Mouse (Mus musculus): ENCODE results near the gene Arhgap1. TPM values are rescaled to one million over a fixed set of nuclear protein-coding genes. Genes with fewer than 3 reads are reported as not detected.
A peak's percentile ranks its signal among the peaks of the same experiment; 100 is the strongest.
"Not testable (repeated sequence)": the region's sequence is repeated elsewhere in the genome, so short reads cannot be mapped to it uniquely, and the experiment has no call there.

Arhgap1 gene
- 10 to 100 TPM; 87.4 to 99.0 TPM for total RNA-seq (2021)

GRCm38 (mm10) chr2:91649553-91650359, at the start of gene Arhgap1, which contains the start of gene Zfp408:
Gene Arhgap1, plus strand, starts transcription at chr2:91649860.
Gene Zfp408, minus strand, starts transcription at chr2:91649791.
- DNase-seq = peak; percentile 98
- intact Hi-C loops (cut with DNase I) = no loop called here

GRCm38 (mm10) chr2:91600475-91600874, 49.2 kb upstream of the Arhgap1 start:
- no peak for DNase-seq
- intact Hi-C loops (cut with DNase I) = no loop called here

GRCm38 (mm10) chr2:91602389-91602788, 47.3 kb upstream of the Arhgap1 start:
- DNase-seq = no peak
- intact Hi-C loops (cut with DNase I) = no loop called here

- not testable (repeated sequence) for DNase-seq
- intact Hi-C loops (cut with DNase I) = loop anchor here (5.0 kb wide), 1 partner anchor 37 kb away; no protein-coding TSS in a partner anchor
Measured at GRCm38 (mm10) chr2:91609370-91609769, 40.3 kb upstream of the Arhgap1 start.

GRCm38 (mm10) chr2:91622356-91622755, 27.3 kb upstream of the Arhgap1 start:
- no peak for DNase-seq
- intact Hi-C loops (cut with DNase I) = no loop called here

GRCm38 (mm10) chr2:91623366-91623765, 26.3 kb upstream of the Arhgap1 start:
- intact Hi-C loops (cut with DNase I); DNase-seq: not testable (repeated sequence)

- intact Hi-C loops (cut with DNase I) = no loop called here
- no peak for DNase-seq
Measured at GRCm38 (mm10) chr2:91627486-91627885, 22.2 kb upstream of the Arhgap1 start.

- no peak for DNase-seq
- intact Hi-C loops (cut with DNase I) = no loop called here
Measured at GRCm38 (mm10) chr2:91628171-91628570, 21.5 kb upstream of the Arhgap1 start.

GRCm38 (mm10) chr2:91629682-91630081, 20.0 kb upstream of the Arhgap1 start:
- intact Hi-C loops (cut with DNase I) = no loop called here
- DNase-seq = no peak

- intact Hi-C loops (cut with DNase I) = no loop called here
- DNase-seq = no peak
Measured at GRCm38 (mm10) chr2:91630384-91630783, 19.3 kb upstream of the Arhgap1 start.

- no peak for DNase-seq
- intact Hi-C loops (cut with DNase I) = no loop called here
Measured at GRCm38 (mm10) chr2:91631826-91632225, 17.8 kb upstream of the Arhgap1 start.

- intact Hi-C loops (cut with DNase I) = no loop called here
- no peak for DNase-seq
Measured at GRCm38 (mm10) chr2:91632316-91632715, 17.3 kb upstream of the Arhgap1 start.

GRCm38 (mm10) chr2:91633334-91633977, 16.2 kb upstream of the Arhgap1 start:
- intact Hi-C loops (cut with DNase I) = no loop called here
- DNase-seq = no peak

GRCm38 (mm10) chr2:91634841-91635240, 14.8 kb upstream of the Arhgap1 start:
- intact Hi-C loops (cut with DNase I) = no loop called here
- peak; percentile 24 for DNase-seq

GRCm38 (mm10) chr2:91635486-91635885, 14.2 kb upstream of the Arhgap1 start:
- intact Hi-C loops (cut with DNase I) = no loop called here
- DNase-seq = no peak

GRCm38 (mm10) chr2:91636229-91636628, 13.4 kb upstream of the Arhgap1 start, which contains the start of gene F2:
Gene F2, minus strand, starts transcription at chr2:91636414.
- intact Hi-C loops (cut with DNase I) = no loop called here
- no peak for DNase-seq

GRCm38 (mm10) chr2:91636727-91637338, 12.8 kb upstream of the Arhgap1 start:
- intact Hi-C loops (cut with DNase I) = no loop called here
- DNase-seq = no peak

GRCm38 (mm10) chr2:91638931-91639330, 10.7 kb upstream of the Arhgap1 start:
- intact Hi-C loops (cut with DNase I) = no loop called here

GRCm38 (mm10) chr2:91642825-91643415, 6.7 kb upstream of the Arhgap1 start:
- no peak for DNase-seq
- intact Hi-C loops (cut with DNase I) = no loop called here

More at GRCm38 (mm10) chr2:91638931-91639330, 10.7 kb upstream of the Arhgap1 start:
- DNase-seq = no peak

GRCm38 (mm10) chr2:91644021-91644420, 5.6 kb upstream of the Arhgap1 start:
- DNase-seq = no peak
- intact Hi-C loops (cut with DNase I) = no loop called here

- intact Hi-C loops (cut with DNase I) = no loop called here
- no peak for DNase-seq
Measured at GRCm38 (mm10) chr2:91645354-91645753, 4.3 kb upstream of the Arhgap1 start.

Measured in left cerebral cortex, postnatal 4 days (tissue).